Mouse (Mus musculus) urinary bladder, postnatal 14 days (tissue): ENCODE data around the gene Stambpl1.
A peak's percentile ranks its signal among the peaks of the same experiment; 100 is the strongest.
"Not testable (repeated sequence)": the region's sequence is repeated elsewhere in the genome, so short reads cannot be mapped to it uniquely, and the experiment has no call there.

Source experiments
- DNase-seq: peaks from one replicate; pipeline ENCODE4 v3.0.0; 2021; ENCODE audit warnings: low spot score

Stambpl1 gene

DNA sequence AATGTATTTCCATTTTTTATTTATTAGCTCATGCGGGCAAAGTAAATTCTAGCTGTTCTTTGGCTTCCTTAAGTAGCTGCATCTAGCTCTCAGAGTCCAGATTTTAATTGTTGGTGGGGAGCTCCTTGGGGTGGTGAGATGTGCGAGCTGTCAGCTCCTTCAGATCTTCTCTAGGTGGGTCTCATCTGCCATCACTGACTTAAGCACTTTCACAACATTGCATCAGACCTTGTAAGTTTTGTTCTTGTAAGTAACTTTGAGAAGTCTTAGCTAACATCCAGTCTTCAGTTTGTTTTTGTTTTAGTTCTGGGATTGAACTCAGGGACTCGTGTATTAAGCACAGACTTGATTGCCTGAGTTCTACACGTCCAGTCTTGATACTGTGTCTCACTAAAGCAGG, 6.9 kb downstream of the Stambpl1 start:
- no peak for DNase-seq

DNA sequence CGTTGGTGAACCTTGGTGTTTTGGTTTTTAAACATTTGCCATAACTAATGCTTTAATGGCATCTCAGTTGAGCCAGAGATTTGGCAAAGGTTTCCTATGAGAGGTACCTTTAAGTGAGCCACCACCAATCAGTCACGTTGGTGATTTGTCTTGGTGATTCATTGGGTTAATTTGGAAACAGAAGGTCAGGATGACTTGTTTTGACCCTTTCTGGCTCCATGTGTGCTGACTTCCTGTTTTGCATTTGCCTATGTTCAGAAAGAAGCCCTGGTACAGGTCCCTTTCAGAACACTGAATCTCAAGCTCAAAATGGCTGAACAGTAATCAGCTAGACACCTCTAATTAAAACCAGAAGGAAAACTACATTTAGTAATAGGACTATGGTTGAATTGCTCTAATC, 7.5 kb downstream of the Stambpl1 start:
- DNase-seq, result no peak

DNA sequence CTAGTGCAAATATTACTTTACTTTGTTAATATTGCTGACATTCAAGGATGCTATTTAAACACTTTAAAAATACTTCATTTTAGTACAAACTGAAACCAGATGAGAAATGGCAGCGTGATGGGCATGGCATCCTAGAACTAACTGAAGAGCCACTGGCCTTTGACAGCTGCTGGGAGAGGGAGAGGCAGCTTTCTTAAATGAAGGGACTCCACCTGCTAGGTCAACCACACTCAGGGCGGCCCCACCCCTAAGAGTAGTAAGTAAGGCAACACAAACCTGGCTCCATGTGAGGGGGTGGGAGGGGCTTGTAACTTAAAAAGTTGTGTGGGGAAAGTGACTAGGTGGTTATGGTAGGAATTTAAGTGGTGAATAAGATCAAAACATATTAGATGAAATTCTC, 10.6 kb downstream of the Stambpl1 start:
- no peak for DNase-seq

GRCm38 (mm10) chr19:34206128-34206527, 14.1 kb downstream of the Stambpl1 start:
- not testable (repeated sequence) for DNase-seq

GRCm38 (mm10) chr19:34206760-34207440, 14.9 kb downstream of the Stambpl1 start:
- peak; percentile 30 for DNase-seq

DNA sequence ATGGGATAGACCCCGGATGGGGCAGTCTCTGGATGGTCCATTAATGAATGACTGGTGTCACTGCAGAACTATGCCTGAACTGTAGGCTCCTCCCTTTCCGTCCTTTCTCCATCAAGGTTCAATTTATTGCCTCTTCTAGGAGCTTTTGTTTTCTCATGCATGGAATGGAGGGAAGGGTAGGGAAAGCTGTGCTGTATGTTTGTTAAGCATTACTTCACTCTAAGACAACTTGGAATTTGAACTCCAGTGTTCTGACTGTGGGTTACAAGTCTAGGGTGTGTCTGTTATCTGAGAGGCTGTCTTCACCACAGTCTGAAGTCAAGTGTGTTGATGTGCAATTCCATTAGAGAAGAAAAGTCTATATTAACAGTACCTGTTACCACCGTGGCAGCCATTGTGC, 17.0 kb downstream of the Stambpl1 start:
- no peak for DNase-seq

DNA sequence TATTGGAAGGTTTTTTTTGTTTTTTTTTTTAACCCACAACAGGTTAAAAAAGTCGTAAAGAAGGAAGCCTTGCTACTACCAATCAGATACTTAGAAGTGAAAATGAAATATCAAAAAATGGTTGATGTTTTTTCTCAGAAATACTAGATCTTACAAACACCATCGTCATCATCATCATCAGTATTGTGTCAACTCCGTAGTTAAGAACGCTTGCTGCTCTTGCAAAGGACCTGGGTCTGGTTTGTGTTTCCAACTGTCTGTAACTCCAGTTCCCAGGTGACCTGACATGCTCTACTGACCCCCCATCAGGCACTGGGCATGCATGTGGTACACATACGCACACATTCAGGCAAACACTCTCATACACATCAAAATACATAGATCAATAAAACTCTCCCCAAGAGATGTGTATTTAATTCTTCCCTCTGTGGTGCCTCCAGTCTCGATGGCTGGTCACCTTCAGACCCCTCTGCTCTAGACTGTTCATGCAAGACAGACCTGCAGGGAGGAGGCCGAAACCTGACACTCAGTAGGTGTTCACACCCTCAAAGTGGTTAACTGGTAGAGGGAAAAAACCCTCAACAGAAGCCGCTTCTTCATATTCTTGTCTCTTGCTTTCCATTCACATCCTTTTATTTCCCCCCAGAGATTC, 18.0 kb downstream of the Stambpl1 start:
- no peak for DNase-seq

DNA sequence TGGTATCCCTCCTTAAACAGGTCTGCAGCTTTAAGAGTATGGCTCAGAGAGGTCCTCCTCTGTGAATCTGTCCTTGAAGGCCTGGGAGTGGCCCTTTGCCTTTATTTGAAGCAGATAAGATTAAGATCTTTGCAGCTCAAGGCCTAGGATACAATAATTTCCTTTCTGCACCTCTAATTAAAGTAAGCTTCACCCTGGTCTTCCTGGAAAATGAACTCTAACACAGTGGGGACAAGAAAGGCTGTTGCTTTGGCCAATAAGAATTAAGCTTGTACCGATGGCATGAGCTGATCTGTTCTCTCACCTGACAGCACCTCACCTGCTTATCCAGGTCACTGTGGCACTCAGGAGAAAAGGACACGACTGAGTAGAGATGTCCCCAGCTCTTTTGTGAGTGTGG, 18.8 kb downstream of the Stambpl1 start:
- DNase-seq, result no peak

DNA sequence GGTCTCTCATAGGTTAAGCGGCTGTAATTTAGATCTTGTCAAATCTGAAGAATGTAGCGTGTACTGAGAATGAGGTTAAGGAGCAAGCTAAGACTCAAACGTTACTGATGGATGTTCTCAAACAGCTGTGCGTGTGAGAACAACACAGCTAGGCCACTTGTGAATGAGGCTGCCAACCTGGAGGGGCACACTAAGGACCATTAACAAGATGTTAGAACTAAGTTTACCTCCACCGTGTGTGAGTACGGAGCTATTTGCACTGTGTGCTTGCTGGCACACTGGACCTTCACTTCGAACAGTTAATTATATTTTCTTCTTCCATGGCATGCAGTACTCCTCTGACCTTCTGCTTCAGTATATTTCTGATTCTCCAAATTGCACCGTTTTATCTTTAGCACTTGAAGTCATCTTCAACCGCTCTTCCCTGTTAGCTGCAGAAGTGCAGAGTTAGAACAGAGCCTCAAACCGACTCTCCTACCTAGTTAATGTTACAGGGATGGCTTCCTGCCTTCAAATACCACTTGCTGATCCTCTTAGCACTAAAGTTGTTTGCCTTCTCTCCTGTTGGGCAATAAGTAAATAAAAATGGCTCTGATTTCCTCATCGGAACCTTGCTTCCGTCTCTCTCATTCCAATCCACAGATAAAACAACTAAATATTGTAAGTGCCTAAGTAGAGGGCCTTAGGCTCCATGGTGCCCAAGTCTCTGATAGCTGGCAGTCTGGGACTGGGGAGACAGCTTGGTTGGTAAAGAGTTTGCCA, 20.6 kb downstream of the Stambpl1 start:
- no peak for DNase-seq

GRCm38 (mm10) chr19:34213251-34213645, 21.2 kb downstream of the Stambpl1 start:
- no peak for DNase-seq

DNA sequence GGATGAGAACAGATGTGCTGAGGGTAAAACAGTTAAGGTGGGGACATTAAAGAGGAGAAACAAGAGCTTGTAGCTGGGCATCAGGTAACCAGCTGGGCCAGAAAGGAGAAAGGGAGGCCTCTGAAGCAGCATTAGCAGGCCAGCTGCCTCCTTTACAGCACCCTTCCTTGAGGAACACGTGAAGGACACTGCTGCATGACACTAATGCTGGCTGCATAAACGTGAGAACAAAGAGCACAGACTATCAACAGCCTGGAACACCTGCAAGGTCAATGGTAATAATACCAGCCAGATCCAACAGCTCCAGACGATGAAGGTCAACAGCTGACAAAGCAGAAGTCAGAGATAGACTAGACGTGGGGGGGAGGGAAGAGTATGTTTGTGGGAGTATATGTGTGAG, 22.1 kb downstream of the Stambpl1 start:
- DNase-seq, result no peak

DNA sequence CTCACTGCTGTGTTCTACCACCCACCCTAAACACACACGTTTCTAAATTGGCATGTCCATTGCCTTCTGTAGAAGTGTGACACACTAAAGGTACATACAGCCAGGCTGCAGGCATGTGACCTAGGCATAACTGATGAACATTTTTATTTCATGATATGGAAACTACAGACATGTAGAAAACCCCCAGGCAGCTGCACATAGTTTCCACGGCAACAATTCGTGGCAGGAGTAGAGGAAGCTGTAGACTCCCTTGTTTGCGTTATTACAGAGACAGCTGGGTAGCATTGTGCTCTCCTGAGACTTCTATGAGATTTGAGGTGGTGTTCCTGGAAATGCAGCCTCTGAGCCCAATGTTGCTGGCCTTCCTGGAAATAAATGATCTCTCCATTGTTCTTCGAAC, 24.9 kb downstream of the Stambpl1 start:
- DNase-seq, result no peak

- DNase-seq, result no peak
Observed at GRCm38 (mm10) chr19:34217761-34218160, 25.7 kb downstream of the Stambpl1 start.

DNA sequence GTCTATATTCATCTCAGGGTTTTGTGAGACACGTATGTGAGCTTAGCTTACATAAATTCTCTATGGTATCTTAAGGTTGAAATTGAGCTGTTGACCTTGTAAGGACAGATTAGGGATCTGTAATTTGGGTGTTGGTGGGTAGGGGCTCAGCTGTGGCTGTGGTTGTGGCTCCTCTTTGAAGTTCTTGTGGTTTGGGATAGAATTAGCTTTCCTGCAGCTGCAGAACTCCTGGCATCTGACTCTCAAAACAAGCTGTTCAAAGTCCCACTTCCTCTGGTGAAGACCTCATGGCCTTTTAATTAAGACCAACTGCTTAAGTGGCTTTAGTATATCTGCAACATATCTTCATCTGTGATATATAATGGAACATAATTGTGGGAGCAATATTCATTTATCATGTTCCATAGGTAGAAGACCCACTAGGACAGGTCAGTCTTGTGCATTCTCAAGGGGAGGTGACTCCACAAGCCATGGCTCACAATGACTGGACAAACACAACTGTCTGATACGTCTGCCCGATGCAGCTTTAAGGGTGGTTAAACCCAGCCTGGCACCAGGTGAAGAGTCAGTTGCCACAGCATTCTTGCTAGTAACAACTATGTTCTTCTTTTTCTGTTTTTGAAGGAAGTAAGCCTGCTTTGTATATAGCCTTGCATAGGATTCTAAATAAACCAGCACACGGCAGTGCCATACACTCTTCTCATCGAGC, 27.4 kb downstream of the Stambpl1 start:
- no peak for DNase-seq

GRCm38 (mm10) chr19:34220732-34221380, 28.8 kb downstream of the Stambpl1 start:
- DNase-seq, result no peak

- no peak for DNase-seq
Observed at GRCm38 (mm10) chr19:34222805-34223204, 30.8 kb downstream of the Stambpl1 start.

GRCm38 (mm10) chr19:34231596-34231995, 39.6 kb downstream of the Stambpl1 start:
- no peak for DNase-seq

GRCm38 (mm10) chr19:34232326-34232725, 40.3 kb downstream of the Stambpl1 start:
- DNase-seq, result no peak

DNA sequence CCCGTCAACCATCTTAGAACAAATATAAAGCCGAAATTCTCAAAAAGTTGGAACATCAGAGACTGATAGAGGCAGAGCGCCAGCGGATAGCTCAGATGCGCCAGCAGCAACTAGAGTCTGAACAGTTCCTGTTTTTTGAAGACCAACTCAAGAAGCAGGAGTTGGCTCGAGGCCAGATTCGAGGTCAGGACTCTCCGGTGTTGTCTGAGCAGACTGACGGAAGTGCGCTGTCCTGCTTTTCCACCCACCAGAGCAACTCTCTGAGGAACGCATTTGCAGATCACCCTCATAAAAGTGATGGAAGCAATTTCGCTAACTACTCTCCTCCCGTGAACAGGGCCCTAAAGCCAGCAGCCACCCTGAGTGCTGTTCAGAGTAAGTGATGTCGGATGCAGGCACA, 41.9 kb downstream of the Stambpl1 start:
- DNase-seq, result peak; percentile 73

- DNase-seq, result no peak
Observed at GRCm38 (mm10) chr19:34236049-34236448, 44.0 kb downstream of the Stambpl1 start.

GRCm38 (mm10) chr19:34237746-34238145, 45.7 kb downstream of the Stambpl1 start:
- no peak for DNase-seq
